Comparison of ENCODE assay signal across 29 mouse cellular contexts in the genomic region with DNA sequence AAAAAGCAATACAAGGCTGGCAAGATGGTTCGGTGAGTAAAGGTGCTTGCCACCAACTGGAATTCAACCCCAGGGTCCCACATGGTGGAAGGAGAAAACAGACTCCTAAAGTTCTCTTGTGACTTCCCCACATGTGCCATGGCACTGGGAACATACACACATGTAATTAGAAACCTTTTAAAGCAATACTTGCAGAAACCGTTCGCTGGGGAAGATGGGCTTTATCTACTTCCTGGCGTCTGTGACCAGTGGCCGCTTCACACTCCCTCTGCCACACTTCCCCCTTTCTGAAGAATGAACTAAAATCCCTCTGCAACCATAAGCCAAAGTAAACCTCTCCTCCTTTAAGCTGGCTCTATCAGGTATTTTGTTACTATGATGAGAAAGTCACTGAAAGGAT.
"Had no signal": no experiment of that assay in that cellular context is flagged by ENCODE, and none has a peak within 500 bp of the region (broad histone marks: within the 10 kb centered on the region; RNA-seq: fewer than 3 reads in every experiment).

No protein-coding gene starts in this region.

- H3K36me3 ChIP-seq: intestine, embryonic 15.5 days had no signal

- H3K4me3 ChIP-seq: heart, embryonic 12.5 days; heart, embryonic 13.5 days; heart, embryonic 15.5 days; hindbrain, embryonic 10.5 days; hindbrain, embryonic 12.5 days; hindbrain, embryonic 13.5 days; hindbrain, embryonic 15.5 days; intestine, embryonic 15.5 days; kidney, embryonic 15.5 days; layer of hippocampus, adult 2 months; left cerebral cortex, adult 2 months had no signal

- DNase-seq: heart, postnatal 10 days; heart, postnatal 14 days; heart, postnatal 36 days; heart, postnatal 4 days; kidney, adult 11 months; kidney, adult 18-20 months; kidney, adult 2 months; kidney, adult 9 months; kidney, postnatal 10 days; kidney, postnatal 14 days; kidney, postnatal 25 days; kidney, postnatal 36 days; kidney, postnatal 4 days; layer of hippocampus, adult 9-11 months; layer of hippocampus, postnatal 36 days had no signal

- H3K27ac ChIP-seq: heart, embryonic 13.5 days; heart, embryonic 15.5 days; hindbrain, embryonic 10.5 days; hindbrain, embryonic 12.5 days; hindbrain, embryonic 13.5 days; hindbrain, embryonic 14.5 days; hindbrain, embryonic 15.5 days; hindbrain, postnatal 0 days; intestine, embryonic 15.5 days; kidney, embryonic 15.5 days; kidney, postnatal 0 days; layer of hippocampus, adult 2 months; left cerebral cortex, adult 2 months had no signal

- H3K9me3 ChIP-seq: heart, embryonic 12.5 days; heart, embryonic 13.5 days; heart, embryonic 15.5 days; hindbrain, embryonic 10.5 days; hindbrain, embryonic 12.5 days; hindbrain, embryonic 13.5 days; hindbrain, embryonic 15.5 days; intestine, embryonic 15.5 days; kidney, embryonic 15.5 days had no signal

- H3K27me3 ChIP-seq: heart, embryonic 12.5 days; heart, embryonic 13.5 days; heart, embryonic 15.5 days; hindbrain, embryonic 12.5 days; hindbrain, embryonic 13.5 days; hindbrain, embryonic 15.5 days; intestine, embryonic 15.5 days had no signal

- H3K4me1 ChIP-seq: heart, embryonic 12.5 days; heart, embryonic 13.5 days; heart, embryonic 15.5 days; hindbrain, embryonic 10.5 days; hindbrain, embryonic 12.5 days; hindbrain, embryonic 13.5 days; hindbrain, embryonic 15.5 days; intestine, embryonic 15.5 days; kidney, embryonic 15.5 days had no signal

- H3K9ac ChIP-seq: heart, embryonic 12.5 days; heart, embryonic 13.5 days; heart, embryonic 15.5 days; hindbrain, embryonic 12.5 days; hindbrain, embryonic 13.5 days; hindbrain, embryonic 14.5 days; hindbrain, embryonic 15.5 days; intestine, embryonic 15.5 days; kidney, embryonic 15.5 days had no signal
